Mouse (Mus musculus): Measurements from ENCODE around the gene Fate1. TPM values are rescaled to one million over a fixed set of nuclear protein-coding genes. Genes with fewer than 3 reads are reported as not detected.

Fate1 gene
- total RNA-seq, 2 experiments from 2014 or later = not detected

Other genes starting within 250 kb of the Fate1 start
- gene Vma21, start 157.1 kb upstream of the Fate1 start, total RNA-seq (2021) = 10 to 100 TPM; 48.3 to 52.4 TPM
- gene Gm1141, start 52.0 kb upstream of the Fate1 start, total RNA-seq (2021) = under 1 TPM; 0.63 to 0.69 TPM
- gene Prrg3, start 10.4 kb upstream of the Fate1 start, total RNA-seq (2021) = 10 to 100 TPM; 16.2 to 19.4 TPM
- gene Cnga2, start 18.9 kb downstream of the Fate1 start, total RNA-seq (2021) = not detected
- not detected for gene Magea4, start 249.0 kb downstream of the Fate1 start, total RNA-seq (2021)